Mouse (Mus musculus) liver, embryonic 14.5 days (tissue): ENCODE measurements around the gene Rdh13. TPM values are rescaled to one million over a fixed set of nuclear protein-coding genes. Genes with fewer than 3 reads are reported as not detected.

Experiments
- ATAC-seq: fragments of 200-750 bp; cut with Nextera tagmentation; 2 replicates; pipeline ENCODE4 v1.8.0; 2017; ENCODE audit warnings: moderate number of reproducible peaks, mild to moderate bottlenecking, moderate library complexity; ENCODE audit not compliant: insufficient read depth
- DNase-seq, 3 experiments: peaks; one replicate each; pipeline ENCODE4 v3.0.0-alpha.2; 2012 to 2013; ENCODE audit warnings: low read depth in 3 of 3, low spot score in 3 of 3
- H3K27ac ChIP-seq: fragments of 300-500 bp; sonication (generic); 2 replicates; pipeline ENCODE4 v1.5.1; 2014; ENCODE audit warnings: moderate library complexity, mild to moderate bottlenecking, control low read depth, inconsistent platforms
- H3K27me3 ChIP-seq: fragments of 300-500 bp; sonication (generic); 2 replicates; pipeline ENCODE4 v1.6.1; 2014; ENCODE audit warnings: mild to moderate bottlenecking, low read length, moderate library complexity; ENCODE audit not compliant: control insufficient read depth, insufficient read depth
- H3K36me3 ChIP-seq: fragments of 300-500 bp; sonication (generic); replicated peaks from 2 replicates; pipeline ENCODE4 v1.6.1; 2014; ENCODE audit warnings: low read depth; ENCODE audit not compliant: control insufficient read depth, insufficient read depth
- H3K4me1 ChIP-seq, 2 experiments: fragments of 200-500 bp in 1 of 2; fragments of 300-500 bp in 1 of 2; sonication (generic) in 1 of 2; replicated peaks; 2 replicates each; pipeline ENCODE4 v1.6.1; 2012 to 2014; ENCODE audit warnings: antibody characterized with exemption in 1 of 2, inconsistent platforms in 1 of 2, low read length in 1 of 2; ENCODE audit not compliant: control insufficient read depth in 2 of 2, insufficient read depth in 2 of 2
- H3K4me2 ChIP-seq: fragments of 300-500 bp; sonication (generic); 2 replicates; pipeline ENCODE4 v1.6.1; 2014; ENCODE audit warnings: low read depth, mild to moderate bottlenecking, control low read depth, moderate library complexity
- H3K4me3 ChIP-seq, 2 experiments: fragments of 200-500 bp in 1 of 2; fragments of 300-500 bp in 1 of 2; sonication (generic) in 1 of 2; 2 replicates each; pipeline ENCODE4 v1.5.1; 2012 to 2014; ENCODE audit warnings: low read depth in 2 of 2, low read length in 2 of 2, mild to moderate bottlenecking in 2 of 2, control low read depth in 1 of 2, inconsistent platforms in 1 of 2, moderate library complexity in 1 of 2; ENCODE audit not compliant: insufficient read depth in 1 of 2
- H3K9ac ChIP-seq: fragments of 300-500 bp; sonication (generic); replicated peaks from 2 replicates; pipeline ENCODE4 v1.6.1; 2014; ENCODE audit warnings: mild to moderate bottlenecking, control low read depth, moderate library complexity
- H3K9me3 ChIP-seq: fragments of 300-500 bp; sonication (generic); 2 replicates; pipeline ENCODE4 v1.6.1; 2016; ENCODE audit warnings: low read length, mixed read lengths; ENCODE audit not compliant: control insufficient read depth
- CTCF ChIP-seq: IDR thresholded peaks from 2 replicates; pipeline ENCODE4 v1.5.1; 2016; ENCODE audit warnings: antibody characterized with exemption, low read depth, control low read depth
- EP300 ChIP-seq: IDR thresholded peaks from 2 replicates; pipeline ENCODE4 v1.6.1; 2016; ENCODE audit warnings: antibody characterized with exemption, low read depth
- WGBS: fragments of 180-500 bp; shearing (Covaris S2); extraction: QIAGEN DNeasy Blood & Tissue Kit; methylation state at CpG from one replicate; pipeline ENCODE4 v1.1.7; 2014; ENCODE audit not compliant: insufficient replicate concordance; 5-methylcytosine and 5-hydroxymethylcytosine counted together
- polyA plus RNA-seq, 2 experiments: library from polyadenylated mRNA; depleted of rRNA in 1 of 2; stranded (reverse) in 1 of 2; unstranded in 1 of 2; fragments of >200 nt; fragmentation: Nextera tagmentation in 1 of 2; extraction: Ambion mirVana in 1 of 2; gene quantifications; 2 replicates each; pipeline versions ENCODE4 v1.2.1 to v1.2.3; 2012 to 2014

Gene Rdh13
- polyA plus RNA-seq, 2 experiments: 4.0 to 5.2 TPM

- peak; percentile 37; the same call in 1 of the 2 replicates for ATAC-seq
Measured at GRCm38 (mm10) chr7:4470275-4471178, 25.1 kb upstream of the Rdh13 start.

GRCm38 (mm10) chr7:4467801-4468200, 22.4 kb upstream of the Rdh13 start:
- Histone ChIP-seq H3K9me3 (no peaks in the 10 kb centered on the region), H3K27ac (no peak overlapping the region), H3K4me1 (no peaks in the 10 kb centered on the region), H3K4me3 (no peak overlapping the region), H3K4me2 (no peak overlapping the region), H3K36me3 (no peaks in the 10 kb centered on the region), H3K9ac (no peak overlapping the region), H3K27me3 (peaks cover 23% of the 10 kb centered on the region)
- 52% methylated on average over 3 of the region's 3 CpGs for WGBS
- no peak for ATAC-seq
- DNase-seq: no peak
- TF ChIP-seq CTCF: no peak
- TF ChIP-seq EP300: no peak

More at GRCm38 (mm10) chr7:4470275-4471178, 25.1 kb upstream of the Rdh13 start:
- Histone ChIP-seq H3K4me1 (no peaks in the 10 kb centered on the region), H3K4me3 (no peak overlapping the region), H3K36me3 (no peaks in the 10 kb centered on the region), H3K4me2 (peak overlapping the region; percentile 47), H3K27me3 (peaks cover 35% of the 10 kb centered on the region), H3K27ac (no peak overlapping the region), H3K9ac (no peak overlapping the region), H3K9me3 (no peaks in the 10 kb centered on the region)
- 5% methylated on average over 35 of the region's 35 CpGs for WGBS
- TF ChIP-seq EP300: no peak
- TF ChIP-seq CTCF: no peak
- DNase-seq: no peak

- H3K27me3 ChIP-seq: no peaks in the 10 kb centered on the region
- no peak overlapping the region for H3K9ac ChIP-seq
- DNase-seq (no peak), ATAC-seq (no peak)
- no peak overlapping the region for H3K27ac ChIP-seq
- no peaks in the 10 kb centered on the region for H3K36me3 ChIP-seq
- TF ChIP-seq EP300 (no peak), CTCF (no peak)
- 10% methylated on average over 12 of the region's 12 CpGs for WGBS
- H3K9me3 ChIP-seq: no peaks in the 10 kb centered on the region
- no peak overlapping the region for H3K4me2 ChIP-seq
- H3K4me3 ChIP-seq: no peak overlapping the region
- H3K4me1 ChIP-seq: no peaks in the 10 kb centered on the region; a peak in 1 of 4 replicates
Measured at GRCm38 (mm10) chr7:4464194-4464824, 18.9 kb upstream of the Rdh13 start.

- Histone ChIP-seq H3K27me3 (no peaks in the 10 kb centered on the region), H3K27ac (peak within 1 kb of the TSS; percentile 74), H3K9ac (peak within 1 kb of the TSS; percentile 63), H3K36me3 (no peaks in the 10 kb centered on the region), H3K4me2 (peak within 1 kb of the TSS; percentile 44), H3K4me3 (peak within 1 kb of the TSS; percentile 49 to 54), H3K9me3 (no peaks in the 10 kb centered on the region), H3K4me1 (no peaks in the 10 kb centered on the region; a peak in 1 of 4 replicates)
- ATAC-seq: peak; percentile 78; the same call in 1 of the 2 replicates
- no peak for DNase-seq
- WGBS: 47% methylated on average over 13 of the region's 16 CpGs
- TF ChIP-seq CTCF (no peak), EP300 (no peak)
Measured at GRCm38 (mm10) chr7:4460576-4461434, 15.4 kb upstream of the Rdh13 start, which contains the start of gene Eps8l1. Eps8l1 (plus strand) TSS chr7:4460674.
